Mouse (Mus musculus): ENCODE results near the gene Oprd1. TPM values are rescaled to one million over a fixed set of nuclear protein-coding genes. Genes with fewer than 3 reads are reported as not detected.

Oprd1 gene
- polyA plus RNA-seq, 2 experiments = 0.04 TPM; not detected in 1

GRCm38 (mm10) chr4:132111227-132111626 is 33.1 kb downstream of the Oprd1 start:
- H3K36me3 ChIP-seq (replicated peaks; ENCODE audit: control insufficient read depth, insufficient read depth, low read depth) = no peaks in the 10 kb centered on the region
- DNase-seq (ENCODE audit: low read depth in 3 of 3, low spot score in 3 of 3) = no peak
- H3K9ac ChIP-seq (replicated peaks) = no peak overlapping the region
- TF ChIP-seq EP300 (IDR thresholded peaks at IDR 0.05; ENCODE audit: low read depth) = no peak
- no peak for TF ChIP-seq CTCF (IDR thresholded peaks at IDR 0.05; ENCODE audit: low read depth)
- no peaks in the 10 kb centered on the region for H3K27me3 ChIP-seq (ENCODE audit: control insufficient read depth, insufficient read depth, low read length)
- H3K4me1 ChIP-seq (replicated peaks; ENCODE audit: control insufficient read depth in 2 of 2, insufficient read depth in 2 of 2, low read length in 1 of 2) = no peaks in the 10 kb centered on the region
- no peak overlapping the region for H3K4me3 ChIP-seq (ENCODE audit: insufficient read depth in 1 of 2, low read depth in 2 of 2, low read length in 2 of 2)
- ATAC-seq (ENCODE audit: insufficient read depth) = no peak
- no peaks in the 10 kb centered on the region for H3K9me3 ChIP-seq (ENCODE audit: control insufficient read depth, low read length)
- WGBS (ENCODE audit: insufficient replicate concordance) = 59% methylated on average over 4 of the region's 4 CpGs
- H3K27ac ChIP-seq = no peak overlapping the region
- no peak overlapping the region for H3K4me2 ChIP-seq (ENCODE audit: low read depth)

- DNase-seq (ENCODE audit: low read depth in 3 of 3, low spot score in 3 of 3) (no peak), ATAC-seq (ENCODE audit: insufficient read depth) (no peak)
- H3K9ac ChIP-seq (replicated peaks) = no peak overlapping the region
- no peak overlapping the region for H3K4me2 ChIP-seq (ENCODE audit: low read depth)
- no peak overlapping the region for H3K27ac ChIP-seq
- H3K9me3 ChIP-seq (ENCODE audit: control insufficient read depth, low read length) = no peaks in the 10 kb centered on the region
- H3K4me1 ChIP-seq (replicated peaks; ENCODE audit: control insufficient read depth in 2 of 2, insufficient read depth in 2 of 2, low read length in 1 of 2) = no peaks in the 10 kb centered on the region
- TF ChIP-seq CTCF (IDR thresholded peaks at IDR 0.05; ENCODE audit: low read depth) (no peak), EP300 (IDR thresholded peaks at IDR 0.05; ENCODE audit: low read depth) (no peak)
- WGBS (ENCODE audit: insufficient replicate concordance) = 67% methylated on average over 7 of the region's 7 CpGs
- no peaks in the 10 kb centered on the region for H3K36me3 ChIP-seq (replicated peaks; ENCODE audit: control insufficient read depth, insufficient read depth, low read depth)
- no peak overlapping the region for H3K4me3 ChIP-seq (ENCODE audit: insufficient read depth in 1 of 2, low read depth in 2 of 2, low read length in 2 of 2)
- no peaks in the 10 kb centered on the region for H3K27me3 ChIP-seq (ENCODE audit: control insufficient read depth, insufficient read depth, low read length)
Measured at GRCm38 (mm10) chr4:132108221-132108620, 36.1 kb downstream of the Oprd1 start.

- ATAC-seq (ENCODE audit: insufficient read depth) (no peak), DNase-seq (ENCODE audit: low read depth in 3 of 3, low spot score in 3 of 3) (no peak)
- peak; percentile 28; the same call in 1 of the 2 replicates for TF ChIP-seq CTCF (IDR thresholded peaks at IDR 0.05; ENCODE audit: low read depth)
- TF ChIP-seq EP300 (IDR thresholded peaks at IDR 0.05; ENCODE audit: low read depth) = no peak
- H3K9me3 ChIP-seq (ENCODE audit: control insufficient read depth, low read length) = no peaks in the 10 kb centered on the region
- H3K4me2 ChIP-seq (ENCODE audit: low read depth) = no peak overlapping the region
- no peak overlapping the region for H3K4me3 ChIP-seq (ENCODE audit: insufficient read depth in 1 of 2, low read depth in 2 of 2, low read length in 2 of 2)
- no peaks in the 10 kb centered on the region; the same call in 1 of the 2 replicates for H3K27me3 ChIP-seq (ENCODE audit: control insufficient read depth, insufficient read depth, low read length)
- H3K36me3 ChIP-seq (replicated peaks; ENCODE audit: control insufficient read depth, insufficient read depth, low read depth) = no peaks in the 10 kb centered on the region
- H3K4me1 ChIP-seq (replicated peaks; ENCODE audit: control insufficient read depth in 2 of 2, insufficient read depth in 2 of 2, low read length in 1 of 2) = no peaks in the 10 kb centered on the region; a peak in 1 of 4 replicates
- no peak overlapping the region for H3K9ac ChIP-seq (replicated peaks)
- H3K27ac ChIP-seq = no peak overlapping the region
- 37% methylated on average over 3 of the region's 3 CpGs for WGBS (ENCODE audit: insufficient replicate concordance)
Measured at GRCm38 (mm10) chr4:132101152-132101551, 43.1 kb downstream of the Oprd1 start.

GRCm38 (mm10) chr4:132099548-132099947 is 44.7 kb downstream of the Oprd1 start:
- Histone ChIP-seq H3K4me3 (ENCODE audit: insufficient read depth in 1 of 2, low read depth in 2 of 2, low read length in 2 of 2) (no peak overlapping the region), H3K9ac (replicated peaks) (no peak overlapping the region), H3K36me3 (replicated peaks; ENCODE audit: control insufficient read depth, insufficient read depth, low read depth) (no peaks in the 10 kb centered on the region), H3K9me3 (ENCODE audit: control insufficient read depth, low read length) (no peaks in the 10 kb centered on the region), H3K4me2 (ENCODE audit: low read depth) (no peak overlapping the region), H3K27me3 (ENCODE audit: control insufficient read depth, insufficient read depth, low read length) (no peaks in the 10 kb centered on the region; the same call in 1 of the 2 replicates), H3K4me1 (replicated peaks; ENCODE audit: control insufficient read depth in 2 of 2, insufficient read depth in 2 of 2, low read length in 1 of 2) (no peaks in the 10 kb centered on the region; a peak in 1 of 4 replicates), H3K27ac (no peak overlapping the region)
- ATAC-seq (ENCODE audit: insufficient read depth) (no peak), DNase-seq (ENCODE audit: low read depth in 3 of 3, low spot score in 3 of 3) (no peak)
- 76% methylated on average over 5 of the region's 5 CpGs for WGBS (ENCODE audit: insufficient replicate concordance)
- TF ChIP-seq CTCF (IDR thresholded peaks at IDR 0.05; ENCODE audit: low read depth) = no peak
- no peak for TF ChIP-seq EP300 (IDR thresholded peaks at IDR 0.05; ENCODE audit: low read depth)

- H3K9ac ChIP-seq (replicated peaks) = no peak overlapping the region
- H3K4me2 ChIP-seq (ENCODE audit: low read depth) = no peak overlapping the region
- no peak overlapping the region for H3K27ac ChIP-seq
- no peak for ATAC-seq (ENCODE audit: insufficient read depth)
- no peaks in the 10 kb centered on the region; a peak in 1 of 4 replicates for H3K4me1 ChIP-seq (replicated peaks; ENCODE audit: control insufficient read depth in 2 of 2, insufficient read depth in 2 of 2, low read length in 1 of 2)
- no peak overlapping the region for H3K4me3 ChIP-seq (ENCODE audit: insufficient read depth in 1 of 2, low read depth in 2 of 2, low read length in 2 of 2)
- H3K9me3 ChIP-seq (ENCODE audit: control insufficient read depth, low read length) = no peaks in the 10 kb centered on the region
- 51% methylated on average over 7 of the region's 7 CpGs for WGBS (ENCODE audit: insufficient replicate concordance)
- no peaks in the 10 kb centered on the region for H3K27me3 ChIP-seq (ENCODE audit: control insufficient read depth, insufficient read depth, low read length)
- H3K36me3 ChIP-seq (replicated peaks; ENCODE audit: control insufficient read depth, insufficient read depth, low read depth) = no peaks in the 10 kb centered on the region
- no peak for TF ChIP-seq CTCF (IDR thresholded peaks at IDR 0.05; ENCODE audit: low read depth)
- no peak for TF ChIP-seq EP300 (IDR thresholded peaks at IDR 0.05; ENCODE audit: low read depth)
- DNase-seq (ENCODE audit: low read depth in 3 of 3, low spot score in 3 of 3) = no peak
Measured at GRCm38 (mm10) chr4:132095043-132095442, 49.2 kb downstream of the Oprd1 start.

Measured in liver, embryonic 14.5 days (tissue).